Mouse (Mus musculus) 416B (cell line): ENCODE data around the gene Dnase2a.

ENCODE experiments used
- DNase-seq: peaks from one replicate; pipeline ENCODE4 v3.0.0; 2011; ENCODE audit warnings: low read depth

The Dnase2a gene

DNA sequence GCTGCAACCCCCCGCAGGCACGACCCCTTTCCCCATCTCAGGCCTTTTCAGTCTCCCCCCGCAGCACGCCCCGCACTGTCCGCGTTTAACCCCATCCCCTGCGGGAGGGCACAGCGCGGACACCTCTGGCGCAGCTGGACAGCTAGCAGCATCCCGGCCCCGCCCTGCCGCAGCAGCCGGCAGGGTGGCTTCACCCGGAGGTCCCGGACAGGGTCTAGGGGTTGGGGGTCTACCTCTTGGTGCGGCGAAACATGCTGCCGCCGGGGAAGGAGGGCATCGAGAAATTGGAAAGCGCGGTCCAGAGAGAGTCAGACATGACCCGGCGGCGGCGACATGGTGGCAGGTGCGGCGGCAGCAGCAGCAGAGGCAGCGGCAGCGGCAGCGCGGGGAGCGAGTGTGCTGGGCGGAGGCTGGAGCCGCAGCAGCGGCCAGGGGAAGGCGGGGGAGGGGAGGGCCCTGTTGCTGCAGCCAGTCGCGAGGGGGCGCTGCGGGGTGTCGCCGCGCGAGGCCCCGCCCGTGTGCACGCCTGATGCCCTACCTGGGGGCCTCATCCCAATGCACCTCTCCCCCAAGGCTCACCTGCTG lies 28.7 kb downstream of the Dnase2a start, which contains the start of gene Mast1:
Gene Mast1, minus strand, starts transcription at position 398 of the 585 bp plus-strand sequence.
- no peak for DNase-seq

DNA sequence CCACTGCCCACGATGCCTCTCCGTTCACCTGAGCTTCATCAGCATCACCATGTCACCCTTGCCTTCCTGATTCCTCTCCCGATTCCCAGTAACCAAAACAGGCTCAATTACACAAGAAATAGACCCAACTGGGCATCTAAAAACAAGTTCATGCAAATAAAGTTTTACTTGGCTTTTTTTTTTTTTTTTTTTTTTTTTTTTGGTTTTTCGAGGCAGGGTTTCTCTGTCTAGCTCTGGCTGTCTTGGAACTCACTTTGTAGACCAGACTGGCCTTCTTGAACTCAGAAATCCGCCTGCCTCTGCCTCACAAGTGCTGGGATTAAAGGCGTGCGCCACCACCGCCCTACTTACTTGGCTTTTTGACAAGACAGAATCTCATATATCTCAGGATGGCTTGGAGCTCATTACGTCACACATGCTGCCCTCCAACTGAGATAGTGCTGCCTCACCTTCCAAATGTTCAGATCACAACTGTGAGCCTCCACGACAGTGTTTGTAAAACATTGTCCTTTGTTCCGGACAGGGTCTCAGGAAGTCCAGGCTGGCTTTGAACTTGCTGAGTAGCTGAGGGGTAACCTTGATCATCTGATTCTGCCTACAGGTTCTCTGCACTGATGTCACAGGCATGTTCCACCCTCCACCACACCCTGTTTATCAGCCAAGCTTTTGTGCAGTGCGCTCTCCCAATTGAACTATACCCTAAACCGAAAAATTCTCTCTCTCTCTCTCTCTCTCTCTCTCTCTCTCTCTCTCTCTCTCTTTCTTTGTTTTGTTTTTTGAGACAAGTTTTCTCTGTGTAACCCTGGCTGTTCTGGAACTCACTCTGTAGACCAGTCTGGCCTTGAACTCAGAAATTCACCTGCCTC lies 29.5 kb downstream of the Dnase2a start:
- DNase-seq, result no peak

DNA sequence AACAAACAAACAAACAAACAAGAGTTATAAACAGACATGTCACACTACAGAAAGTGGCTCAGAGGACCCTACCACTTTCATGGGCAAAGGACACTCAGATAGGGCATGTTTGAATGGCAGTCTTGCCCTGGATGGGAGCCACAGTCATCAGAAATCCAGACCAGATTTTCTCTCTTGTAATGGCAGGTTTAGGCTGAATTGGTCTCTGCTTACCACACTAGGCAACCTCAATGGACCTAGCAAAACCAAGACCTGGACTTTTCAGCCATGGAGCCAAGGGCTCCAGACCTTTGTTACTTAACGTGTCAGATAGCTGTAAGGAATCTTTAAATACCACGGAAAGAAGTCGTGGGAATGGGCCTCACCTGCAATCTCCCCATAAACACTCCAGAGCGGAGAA lies 35.3 kb downstream of the Dnase2a start:
- no peak for DNase-seq

DNA sequence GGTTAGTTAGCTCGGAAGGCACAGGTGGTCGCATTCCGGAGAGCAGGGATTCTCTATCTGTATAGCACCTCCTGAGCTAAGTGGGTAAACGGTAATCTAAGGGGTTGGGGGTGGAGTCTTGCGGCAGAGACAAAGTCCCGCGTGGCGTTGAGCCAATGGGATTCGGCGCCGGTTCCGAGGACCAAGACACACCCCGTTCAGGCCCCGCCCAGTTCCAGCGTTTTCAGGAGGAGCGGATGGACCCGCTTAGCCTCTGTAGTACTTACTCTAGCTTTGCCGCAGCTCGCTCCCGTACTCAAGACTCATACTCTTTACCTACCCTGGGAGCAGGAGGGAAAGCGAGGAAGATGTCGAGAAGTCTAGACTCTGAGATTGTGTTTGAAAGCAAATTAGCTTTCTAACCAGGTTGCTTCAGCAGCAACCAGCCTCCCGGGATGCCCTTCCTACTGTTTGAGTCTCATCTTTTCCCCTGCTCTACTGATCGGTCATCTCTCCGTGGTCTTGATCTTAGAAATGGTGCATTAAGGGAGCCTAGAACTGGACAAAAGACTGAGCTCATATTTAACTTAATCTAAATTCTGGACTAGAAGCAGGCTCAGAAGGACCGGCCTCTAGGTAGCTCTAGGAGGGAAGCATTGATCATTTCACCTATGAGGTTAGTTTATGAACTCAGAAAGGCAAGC lies 36.3 kb downstream of the Dnase2a start:
- no peak for DNase-seq

DNA sequence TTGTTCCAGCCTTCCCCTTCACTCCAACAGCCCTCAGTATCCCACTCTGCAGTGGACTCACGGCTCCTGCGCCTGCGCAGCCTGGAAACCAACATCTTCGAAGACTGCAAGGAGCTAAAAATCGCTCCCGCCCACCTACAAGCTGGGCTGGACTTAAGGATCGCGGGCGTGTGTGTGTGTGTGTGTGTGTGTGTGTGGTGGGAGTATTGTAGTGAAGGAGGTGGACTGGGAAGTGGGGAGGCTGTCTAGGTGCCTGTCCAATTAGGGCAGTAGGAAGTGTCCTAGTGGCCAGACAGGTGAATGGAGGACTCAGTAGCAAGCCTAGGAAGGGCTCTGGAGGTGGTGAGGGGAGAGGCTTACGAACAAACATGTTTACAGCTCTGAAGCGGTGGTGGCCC lies 36.9 kb downstream of the Dnase2a start:
- no peak for DNase-seq

DNA sequence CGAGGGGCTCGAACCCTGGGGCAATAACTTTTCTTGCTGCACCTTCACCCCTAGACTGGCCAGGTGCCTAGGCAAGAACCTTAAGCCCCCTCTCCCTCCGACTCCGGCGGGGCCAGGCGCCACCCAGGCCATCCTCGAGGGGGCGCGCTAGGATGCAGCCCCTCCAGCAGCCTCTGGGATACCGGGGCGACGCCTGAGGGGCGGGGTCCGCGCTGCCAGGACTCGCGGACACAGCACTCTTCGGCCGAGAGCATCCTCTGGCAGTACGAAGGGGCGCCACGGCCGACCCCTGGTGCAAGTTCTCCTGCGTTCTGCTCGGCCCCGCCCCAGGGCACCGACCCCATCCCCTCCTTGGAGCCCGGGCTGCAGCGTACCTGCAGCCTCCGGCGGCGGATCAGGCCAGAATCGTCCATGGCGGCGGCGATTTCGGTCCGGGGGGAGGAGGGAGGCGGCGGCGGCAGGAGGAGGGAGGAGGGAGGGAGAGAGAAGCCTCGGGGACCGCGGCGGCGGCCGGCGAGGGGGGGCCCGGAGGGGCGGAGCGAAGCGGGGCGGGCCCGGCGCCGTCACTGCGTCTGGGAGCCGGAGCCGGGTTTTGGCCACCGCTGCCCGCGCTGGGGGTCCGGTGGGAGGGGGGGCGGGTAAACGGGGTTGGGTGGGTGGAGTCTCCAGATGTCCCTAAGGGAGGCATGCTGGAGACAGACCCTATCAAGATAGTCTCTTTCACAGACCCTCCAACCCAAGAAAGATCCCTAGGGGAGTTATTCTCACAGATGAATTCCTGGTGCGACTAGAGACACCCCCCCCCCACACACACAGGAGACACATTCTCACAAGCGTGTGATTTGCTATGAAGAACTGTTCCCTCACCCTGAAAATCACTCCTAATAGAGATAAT lies 37.5 kb downstream of the Dnase2a start:
- no peak for DNase-seq

DNA sequence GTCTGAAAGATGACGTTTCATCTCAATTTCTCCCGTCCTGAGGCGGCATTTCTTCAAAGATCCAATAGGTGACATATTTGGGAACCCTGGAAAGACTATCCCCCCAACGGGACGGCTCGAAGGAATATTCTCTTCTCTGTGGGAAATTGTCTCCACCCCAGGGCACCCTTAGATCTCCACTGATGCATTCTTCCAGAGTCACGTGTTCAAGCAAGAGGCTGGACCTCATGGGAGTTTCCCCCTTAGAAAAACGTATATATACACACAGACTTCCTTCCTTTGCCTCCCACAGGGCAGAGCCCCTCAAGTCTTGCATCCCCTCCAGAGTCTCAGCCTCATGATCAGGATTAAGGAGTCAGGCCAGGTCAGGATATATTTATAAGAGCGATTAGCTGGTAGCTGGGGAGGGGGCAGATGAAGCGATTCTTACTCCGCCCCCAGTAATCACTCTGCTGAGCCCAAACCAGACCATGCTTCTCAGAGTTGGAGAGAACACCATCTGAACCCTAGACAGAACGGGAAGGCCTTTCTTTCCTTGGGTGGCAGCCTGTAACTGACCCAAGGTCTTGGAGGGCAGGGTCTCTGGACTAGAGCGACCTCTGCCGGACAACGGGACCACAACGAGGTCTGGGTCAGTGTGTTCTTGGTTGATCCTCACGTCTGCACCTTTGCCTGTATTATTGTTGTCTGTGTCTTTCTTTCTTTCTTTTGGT lies 38.3 kb downstream of the Dnase2a start, which contains the start of gene Rtbdn:
Gene Rtbdn, plus strand, starts transcription at position 464 of the 713 bp plus-strand sequence.
- DNase-seq, result no peak

DNA sequence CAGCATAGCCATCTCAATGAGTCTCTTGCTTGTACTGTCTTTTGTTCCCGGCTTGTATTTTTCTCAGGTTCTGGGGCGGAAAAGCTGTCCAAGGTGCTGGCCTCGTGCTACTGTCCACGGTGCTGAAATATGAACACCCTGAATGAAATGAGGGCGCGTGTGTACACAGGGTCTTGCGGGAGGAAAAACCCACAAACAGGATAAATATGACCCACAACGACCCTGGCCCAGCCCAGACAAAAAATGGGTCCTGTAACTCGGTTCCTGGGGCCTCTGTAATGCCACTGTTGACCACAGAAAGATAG lies 38.8 kb downstream of the Dnase2a start:
- peak; percentile 63 for DNase-seq

DNA sequence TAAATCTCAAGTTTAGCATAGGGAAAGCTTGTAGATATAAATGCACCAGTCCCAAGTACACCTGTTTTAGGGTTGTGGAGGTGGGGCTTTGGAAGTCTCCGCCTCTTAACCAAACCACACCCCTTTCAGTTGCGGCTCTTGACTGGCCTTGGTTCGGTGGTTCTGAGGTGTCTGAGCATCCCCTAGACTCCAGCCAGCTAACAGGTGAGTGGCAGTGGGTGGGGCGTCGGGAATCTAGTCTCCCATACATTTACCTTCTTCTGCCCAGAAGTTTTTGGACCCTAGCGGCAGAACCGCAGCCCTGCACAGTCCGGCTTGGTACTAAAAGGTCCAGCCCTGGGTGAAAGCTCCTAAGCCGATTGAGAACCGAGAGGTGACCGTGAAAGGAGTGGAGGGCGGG lies 41.4 kb downstream of the Dnase2a start:
- no peak for DNase-seq

DNA sequence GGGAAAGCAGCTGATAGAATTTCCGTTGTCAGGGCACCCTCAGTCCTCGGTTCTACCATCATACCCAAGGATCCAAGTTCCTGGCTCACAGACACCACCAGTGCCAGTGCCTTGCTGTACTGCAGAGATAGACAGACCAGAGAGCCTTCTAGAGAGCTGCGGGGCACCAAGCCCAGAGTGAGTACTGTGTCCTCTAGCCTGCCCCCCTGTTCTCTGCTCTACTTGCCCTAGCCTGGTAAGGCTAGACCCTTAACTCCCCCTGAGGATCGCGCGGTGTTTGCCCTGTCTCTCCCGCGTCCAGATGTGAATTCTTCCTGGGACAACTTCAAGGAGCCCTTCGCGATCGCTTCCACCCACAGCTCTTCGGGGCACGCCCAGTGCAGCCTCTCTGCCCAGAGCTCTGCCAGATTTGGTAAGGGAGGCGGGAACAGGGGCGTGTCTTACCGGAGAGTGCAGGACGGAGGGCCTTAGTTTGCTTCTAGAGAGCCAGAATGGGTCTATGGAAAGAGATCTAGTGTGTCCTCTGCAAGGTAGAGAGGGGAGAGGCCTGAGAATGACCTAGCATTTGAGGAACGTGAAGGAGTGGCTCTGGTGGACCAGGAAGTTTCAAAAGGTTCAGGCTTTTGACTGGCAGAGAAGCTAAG lies 44.4 kb downstream of the Dnase2a start:
- peak; percentile 65 for DNase-seq

DNA sequence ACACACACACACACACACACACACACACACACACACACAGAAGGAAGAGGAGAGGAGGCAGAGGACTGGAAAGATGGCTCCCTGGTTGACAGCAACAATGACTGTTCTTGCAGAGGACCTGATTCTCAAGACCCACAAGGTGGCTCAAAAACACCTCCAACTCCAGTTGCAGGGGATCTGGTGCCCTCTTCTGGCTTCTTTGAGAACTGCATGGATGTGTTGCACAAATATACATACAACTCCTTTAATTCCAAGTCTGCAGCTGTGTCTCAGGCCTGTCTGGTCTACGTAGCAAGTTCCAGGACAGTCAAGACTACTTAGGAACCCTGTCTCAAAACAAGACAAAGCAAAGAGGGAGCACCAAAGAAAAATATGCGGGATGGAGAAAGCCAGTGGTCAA lies 48.4 kb downstream of the Dnase2a start:
- peak; percentile 88 for DNase-seq

DNA sequence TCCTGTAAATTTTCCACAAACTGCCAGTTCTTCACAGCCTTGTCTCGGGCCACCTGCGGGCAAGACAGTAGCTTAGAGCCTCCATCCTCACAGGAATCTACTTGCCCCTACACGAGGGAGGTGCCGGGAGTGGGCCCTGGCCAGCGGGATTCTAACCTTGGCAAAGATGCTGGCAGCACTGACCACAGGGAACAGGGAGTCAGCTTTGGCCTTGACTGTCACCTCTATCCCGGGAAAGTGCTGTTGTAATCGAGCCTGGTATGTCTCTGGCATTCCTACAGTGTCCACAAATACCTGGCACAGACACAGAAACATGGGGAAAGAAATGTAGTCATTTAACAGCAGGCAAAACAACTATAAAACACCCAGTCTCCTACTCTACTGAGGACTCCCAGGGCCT lies 51.5 kb downstream of the Dnase2a start:
- no peak for DNase-seq

DNA sequence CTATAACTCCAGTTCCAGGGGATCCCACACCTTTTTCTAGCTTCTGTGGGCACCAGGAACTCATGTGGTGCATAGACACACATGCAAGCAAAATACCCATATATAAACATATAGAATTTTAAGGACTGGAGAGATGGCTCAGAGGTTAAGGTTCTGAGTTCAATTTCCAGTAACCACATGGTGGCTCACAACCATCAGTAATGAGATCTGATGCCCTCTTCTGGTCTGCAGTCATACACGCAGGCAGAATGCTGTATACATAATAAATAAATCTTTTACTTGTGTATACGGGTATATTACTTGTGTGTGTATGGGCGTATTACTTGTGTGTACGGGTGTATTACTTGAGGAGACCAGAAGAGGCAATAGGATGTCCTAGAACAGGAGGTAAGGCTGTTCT lies 55.6 kb downstream of the Dnase2a start:
- DNase-seq, result peak; percentile 33

DNA sequence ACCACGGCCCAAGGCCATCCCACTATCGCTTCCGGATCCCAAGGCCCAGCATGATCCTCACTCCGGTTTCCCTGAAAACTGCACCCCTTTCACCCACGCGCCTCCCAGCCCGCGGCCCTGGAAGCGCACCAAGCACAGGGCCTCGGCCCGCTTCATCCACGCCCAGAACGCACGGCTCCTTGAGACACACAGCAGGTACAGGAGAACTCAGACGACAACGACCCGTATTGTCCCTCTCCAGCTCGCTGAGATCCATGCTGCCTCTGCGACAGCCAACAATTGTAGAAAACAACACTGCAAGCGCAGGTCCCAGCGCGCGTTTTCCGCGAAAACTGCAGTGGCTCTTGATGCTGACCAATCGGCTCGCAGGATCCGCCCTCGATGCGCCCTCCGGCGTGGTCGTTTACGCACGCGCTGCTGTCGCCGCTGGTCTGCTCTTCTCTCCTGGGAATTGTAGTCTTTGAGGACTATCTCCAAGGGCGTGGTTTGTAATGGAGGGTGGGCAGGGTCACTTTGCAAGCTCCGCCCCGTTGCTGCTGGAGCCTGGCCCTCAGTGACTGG lies 57.5 kb downstream of the Dnase2a start:
- DNase-seq, result peak; percentile 98

DNA sequence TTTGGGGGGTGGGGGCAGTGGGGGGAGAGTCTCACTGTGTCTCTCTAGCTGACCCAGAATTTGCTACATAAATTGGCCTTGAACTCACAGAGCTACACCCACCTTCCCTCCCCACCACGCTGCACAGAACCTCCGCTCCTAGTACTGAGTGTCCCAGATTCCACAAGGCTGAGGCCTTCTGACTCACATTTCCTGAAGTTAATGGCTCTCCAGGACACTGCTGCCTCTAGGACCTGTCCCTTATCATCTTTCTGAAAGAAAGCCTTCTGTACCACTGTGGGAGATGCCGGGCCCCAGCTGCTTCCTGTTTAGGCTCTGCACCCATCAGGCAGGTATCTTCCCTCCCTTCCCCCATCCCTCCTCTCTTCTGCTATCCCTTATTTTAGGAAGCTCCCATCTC lies 58.2 kb downstream of the Dnase2a start:
- DNase-seq, result peak; percentile 58

DNA sequence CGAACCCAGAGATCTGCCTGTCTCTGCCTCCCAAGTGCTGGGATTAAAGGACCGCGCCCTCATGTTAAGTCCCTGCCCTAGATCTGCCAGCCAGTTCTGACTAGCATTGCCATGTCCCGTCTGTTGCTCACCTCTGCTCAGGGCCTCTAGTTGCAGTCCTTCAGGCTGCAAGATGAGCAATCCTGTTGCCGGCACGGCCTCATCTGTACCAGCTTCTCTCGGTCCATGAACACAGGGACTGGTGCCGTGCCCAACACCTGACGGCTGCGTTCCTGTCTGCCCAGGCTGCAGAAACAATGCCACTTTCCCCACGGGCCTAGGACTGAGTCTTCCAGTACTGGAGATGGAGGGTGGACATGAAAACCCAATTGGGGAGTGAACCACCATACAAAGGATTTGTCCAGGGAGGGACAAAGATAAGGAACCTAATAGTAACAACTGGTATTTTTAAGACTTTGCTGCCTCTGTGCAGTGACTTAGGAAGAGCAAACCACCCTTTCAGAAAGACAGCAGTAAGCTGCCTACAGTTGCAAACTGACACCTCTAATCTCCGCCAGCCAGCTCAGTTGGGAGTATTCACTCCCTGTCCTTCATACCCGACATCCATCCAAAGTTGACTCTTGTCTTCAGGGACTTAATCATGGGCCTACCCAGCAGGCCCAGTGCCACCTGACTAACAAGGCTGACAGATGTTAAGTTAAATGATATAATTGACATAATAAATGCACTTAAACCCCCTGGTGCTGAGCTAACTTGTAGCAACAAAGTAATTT lies 59.4 kb downstream of the Dnase2a start:
- DNase-seq, result no peak

DNA sequence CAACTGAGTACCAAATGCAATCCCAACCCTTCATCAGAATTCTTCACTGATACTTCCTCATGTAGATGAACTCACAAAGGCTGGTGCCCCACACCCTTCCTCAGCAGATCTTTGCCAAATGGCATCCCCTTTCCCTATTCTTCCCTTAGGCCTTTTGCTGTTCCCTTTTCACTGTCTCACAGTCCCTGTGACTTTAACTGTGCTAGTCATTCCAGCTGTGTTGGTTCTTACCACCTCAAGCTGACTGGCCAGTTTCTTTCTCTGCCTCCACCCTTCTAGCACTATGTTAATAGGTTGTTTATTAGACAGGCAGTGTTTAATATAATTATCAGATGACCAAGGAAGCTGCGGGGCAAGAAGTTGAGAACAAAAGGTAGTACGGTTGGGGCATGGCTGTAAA lies 60.3 kb downstream of the Dnase2a start:
- DNase-seq, result peak; percentile 63

DNA sequence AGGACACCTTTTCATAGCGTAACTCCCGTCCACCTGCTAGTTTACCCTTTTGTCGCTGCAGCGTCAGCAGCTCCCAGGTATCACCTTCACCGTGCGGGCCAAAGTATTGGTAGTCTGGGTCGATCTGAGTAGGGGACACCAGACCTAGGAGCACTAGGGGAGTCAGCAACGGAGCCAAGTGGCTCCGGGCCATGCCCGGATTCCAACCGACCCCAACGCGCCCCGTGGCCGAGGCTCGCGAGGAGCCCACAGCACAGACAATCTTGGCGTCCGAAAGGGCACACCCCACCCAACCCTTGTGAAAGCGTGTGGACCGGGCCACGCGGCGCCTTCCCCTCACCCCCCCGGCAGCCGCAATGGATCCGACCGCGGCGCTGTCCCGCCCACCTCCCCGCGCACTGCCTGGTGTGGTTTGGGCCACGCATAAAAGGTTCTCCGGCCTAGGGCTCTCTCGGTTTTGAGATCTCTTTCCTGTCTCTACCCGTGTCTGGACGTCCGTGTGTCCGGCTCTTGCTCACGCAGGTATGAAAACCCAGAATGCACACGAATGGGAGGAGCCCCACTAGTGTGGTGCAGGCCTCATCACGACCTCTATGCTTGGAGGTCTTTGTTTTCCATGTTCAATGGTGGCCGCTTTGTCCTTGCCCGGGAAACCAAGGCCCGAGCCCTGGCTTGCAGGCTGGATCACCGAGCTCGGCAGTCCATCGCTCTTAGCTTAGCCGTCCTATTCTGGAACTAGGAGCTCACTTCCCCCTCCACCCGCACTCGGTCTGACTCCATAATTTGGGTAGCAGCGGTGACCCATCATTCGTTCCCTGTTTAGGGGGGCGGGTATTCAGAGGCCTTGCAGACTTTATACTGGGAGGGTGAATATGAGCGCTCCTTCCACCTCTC lies 61.1 kb downstream of the Dnase2a start, which contains the start of the genes Gm49661, Prdx2 and Rnaseh2a:
Gene Gm49661, minus strand, starts transcription at position 193 of the 894 bp plus-strand sequence.
Gene Prdx2, plus strand, starts transcription at position 347 of the 894 bp plus-strand sequence.
Gene Rnaseh2a, minus strand, starts transcription at position 527 of the 894 bp plus-strand sequence.
- peak; percentile 77 for DNase-seq
